Mouse (Mus musculus): Measurements from ENCODE around the gene 4930432K21Rik.

The 4930432K21Rik gene

DNA sequence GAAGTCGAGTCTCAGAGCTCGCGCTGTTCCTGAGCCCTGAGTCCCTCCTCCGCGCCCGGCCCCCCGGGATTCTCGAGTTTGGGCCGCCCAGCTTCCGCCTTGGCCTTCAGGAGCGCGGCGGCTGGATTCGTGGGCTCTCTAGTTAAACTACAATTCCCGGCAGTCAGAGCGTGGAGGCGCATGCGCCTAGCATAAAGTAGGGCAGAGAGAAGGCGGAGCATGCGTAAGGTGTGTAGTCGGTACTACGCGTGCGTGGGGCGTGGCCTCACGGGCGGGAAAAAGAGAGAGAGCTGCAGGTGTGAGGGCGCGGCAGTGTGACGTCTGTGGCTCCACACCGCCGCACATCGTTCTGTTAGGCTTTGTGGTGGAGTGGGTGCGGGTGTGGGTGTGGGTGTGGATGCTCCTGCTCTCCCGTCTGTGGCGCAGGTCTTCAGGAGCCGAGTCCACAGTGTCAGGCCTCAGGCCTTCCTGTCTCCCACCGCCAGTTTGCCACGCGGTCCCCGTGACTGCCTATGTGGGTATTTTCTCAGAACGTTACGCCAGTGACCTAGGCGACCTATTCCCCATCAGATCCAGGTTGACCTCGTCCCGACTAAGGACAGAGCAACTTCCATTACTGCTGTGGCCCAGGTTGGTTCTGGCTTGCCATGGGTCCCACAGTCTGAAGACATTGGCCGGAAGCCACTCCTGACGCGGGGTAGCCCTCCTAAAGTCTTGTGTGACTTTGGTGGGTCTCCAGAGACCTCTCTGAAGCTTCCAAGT lies at the start of gene 4930432K21Rik, which contains the start of gene Cc2d1a:
TSS of gene 4930432K21Rik (plus strand) at position 257 of the 762 bp plus-strand sequence.
TSS of gene Cc2d1a (minus strand) at position 168 of the 762 bp plus-strand sequence.
- peak; percentile 91 for DNase-seq (ENCODE audit: low read depth, low spot score)

DNA sequence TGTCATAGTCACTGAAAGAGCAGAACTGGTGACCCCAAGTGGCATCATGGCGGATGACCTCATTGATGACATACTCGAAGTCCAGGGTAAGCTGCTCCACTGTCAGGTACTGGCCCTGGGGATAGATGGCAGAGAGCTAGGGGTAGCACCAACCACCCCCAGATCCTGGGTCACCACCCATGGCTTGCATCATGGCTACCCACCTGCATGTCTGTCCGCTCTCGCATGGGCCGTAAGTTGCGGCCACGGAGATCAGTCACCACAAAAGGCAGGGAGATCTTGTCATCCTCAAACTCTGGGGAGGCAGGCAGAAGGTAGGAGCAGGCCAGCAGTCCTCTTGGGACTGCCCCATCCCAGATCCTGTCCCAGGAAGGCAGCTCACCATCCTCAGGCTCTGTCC lies 49.4 kb upstream of the 4930432K21Rik start:
- DNase-seq (ENCODE audit: low read depth, low spot score), result no peak

DNA sequence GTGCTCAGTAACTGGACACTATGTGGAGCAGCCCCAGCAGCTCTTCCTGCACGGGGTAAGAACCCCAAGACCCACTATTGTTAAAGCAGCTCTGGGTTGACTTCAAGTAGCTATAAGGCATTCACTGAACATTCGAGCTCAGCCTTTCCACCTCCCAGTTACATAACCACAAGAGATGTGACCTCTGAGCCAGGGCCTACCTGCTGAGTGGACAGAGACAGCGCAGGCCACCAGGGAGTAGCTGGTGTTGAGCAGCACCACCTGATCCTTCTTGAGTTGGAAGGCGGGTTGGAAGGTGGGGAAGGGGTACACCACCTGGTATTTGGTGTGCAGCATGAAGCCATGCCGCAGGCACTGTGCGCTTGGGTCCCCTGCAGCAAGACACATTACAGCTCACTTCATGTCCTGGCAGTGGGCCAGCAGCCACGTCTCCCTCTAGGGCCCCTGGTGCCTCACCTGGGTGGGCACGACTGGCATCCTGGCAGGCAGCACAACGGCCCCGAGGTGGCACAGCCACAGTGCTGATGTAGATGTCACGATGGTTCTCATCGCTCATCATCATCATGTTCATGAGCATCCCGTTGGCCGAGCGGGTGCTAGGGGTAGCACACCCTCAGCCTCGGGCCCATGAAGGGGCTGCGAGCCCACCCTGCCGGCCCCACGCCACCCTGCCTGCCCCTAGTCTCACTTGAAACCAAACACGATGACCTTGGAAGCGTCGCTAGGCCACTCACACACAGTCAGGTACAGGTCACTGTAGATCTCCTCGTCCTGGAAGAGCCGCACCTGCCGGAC lies 46.2 kb upstream of the 4930432K21Rik start:
- DNase-seq (ENCODE audit: low read depth, low spot score), result no peak

DNA sequence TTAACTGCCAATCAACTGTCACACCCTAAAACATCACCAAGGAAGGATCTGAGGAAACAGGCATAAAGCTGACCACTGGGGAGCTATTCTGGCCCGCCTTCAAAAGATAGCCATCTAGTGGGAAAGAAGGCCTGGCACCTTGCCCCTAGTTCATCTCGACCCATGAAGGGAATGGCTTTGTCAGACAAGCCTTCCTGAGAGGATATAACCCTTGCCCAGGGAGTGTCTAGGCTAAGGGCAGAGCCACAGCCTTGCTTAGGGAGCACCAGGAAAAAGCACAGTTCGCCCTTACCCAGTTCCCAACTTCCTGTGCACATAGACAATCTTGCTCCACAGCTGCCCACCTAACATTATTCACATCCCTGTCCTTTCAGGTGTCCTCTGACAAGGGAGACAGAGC lies 44.2 kb upstream of the 4930432K21Rik start:
- DNase-seq (ENCODE audit: low read depth, low spot score), result no peak

DNA sequence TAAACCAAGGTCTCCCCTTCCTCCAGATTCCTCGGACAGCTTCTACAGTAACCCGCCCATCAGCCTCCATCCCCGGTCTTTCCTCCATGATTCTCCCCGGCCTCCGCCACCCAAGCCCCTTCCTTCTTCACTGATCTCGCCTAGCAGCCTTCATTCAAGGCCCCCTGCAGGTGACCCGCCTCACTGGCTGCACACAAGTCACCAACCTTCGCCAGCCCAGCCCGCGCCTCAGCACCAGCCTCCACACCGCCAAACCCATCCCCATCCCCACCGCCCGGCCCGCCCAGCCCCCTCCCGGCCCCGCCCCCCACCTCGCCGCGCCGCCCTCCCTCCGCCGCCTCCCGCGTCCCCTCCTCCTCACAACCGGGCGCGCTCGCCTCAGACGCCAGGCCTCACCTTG lies 43.6 kb upstream of the 4930432K21Rik start:
- peak; percentile 39 for DNase-seq (ENCODE audit: low read depth, low spot score)

DNA sequence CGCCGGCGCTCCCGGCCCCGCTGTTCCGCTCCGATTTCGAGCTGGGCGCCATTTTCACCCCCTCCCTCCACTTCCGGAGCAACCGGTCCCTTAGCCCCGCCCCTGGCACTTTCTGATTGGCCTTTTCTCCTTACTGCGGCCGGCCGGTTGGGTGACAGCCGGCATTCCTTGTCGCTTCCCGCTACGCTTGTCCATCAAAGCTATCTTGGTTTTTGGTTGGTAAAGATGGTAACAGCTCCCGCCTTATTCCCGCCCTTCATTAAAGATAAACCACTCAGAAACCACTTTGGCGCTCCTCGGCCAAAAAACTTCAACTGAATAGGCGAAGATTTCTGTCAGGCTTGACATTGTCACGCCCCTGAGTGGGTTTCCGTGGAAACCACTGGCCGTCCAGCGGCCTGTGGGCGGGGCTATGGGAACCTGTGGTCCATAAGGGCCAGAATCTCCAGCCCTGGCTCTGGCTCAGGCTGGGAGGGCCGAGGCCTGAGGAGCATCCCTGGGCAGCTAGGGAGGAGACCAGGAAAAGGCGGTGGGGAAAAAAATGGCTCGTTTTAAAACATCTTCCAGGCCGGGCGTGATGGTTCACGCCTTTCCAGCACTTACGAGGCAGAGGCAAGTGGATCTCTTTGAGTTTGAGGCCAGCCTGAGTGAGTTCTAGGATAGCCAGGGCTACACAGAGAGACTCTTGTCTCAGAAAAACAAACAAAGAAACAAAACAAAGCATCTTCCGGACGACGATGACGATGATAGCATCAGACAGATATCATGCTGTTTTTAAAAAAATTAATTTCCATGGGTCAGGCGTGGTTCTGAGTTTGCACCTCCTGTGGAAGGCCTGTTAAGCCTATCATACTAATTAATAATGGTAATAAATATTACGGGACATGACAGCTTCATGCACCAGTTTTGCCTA lies 42.9 kb upstream of the 4930432K21Rik start, which contains the start of gene Dcaf15:
TSS of gene Dcaf15 (minus strand) at position 72 of the 913 bp plus-strand sequence.
- DNase-seq (ENCODE audit: low read depth, low spot score), result peak; percentile 99

DNA sequence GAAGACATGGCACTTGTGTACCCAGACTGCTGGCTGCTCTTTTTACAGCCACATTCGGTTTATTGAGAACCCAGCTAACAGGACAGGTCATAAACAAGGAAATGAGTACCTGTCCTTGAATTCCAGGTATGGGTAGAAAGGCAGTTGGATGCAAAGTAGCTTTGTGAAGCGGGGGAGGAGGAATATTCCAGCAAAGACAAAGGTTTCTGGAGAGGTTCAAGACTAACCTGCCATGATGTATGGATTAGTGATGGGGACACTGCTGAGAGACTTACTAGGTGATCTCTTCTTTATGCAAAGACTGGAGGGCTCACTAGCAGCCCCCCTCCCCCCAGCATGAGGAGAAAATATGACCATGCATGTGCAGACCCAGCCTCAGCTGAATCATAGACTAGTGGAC lies 42.1 kb upstream of the 4930432K21Rik start:
- DNase-seq (ENCODE audit: low read depth, low spot score), result no peak

DNA sequence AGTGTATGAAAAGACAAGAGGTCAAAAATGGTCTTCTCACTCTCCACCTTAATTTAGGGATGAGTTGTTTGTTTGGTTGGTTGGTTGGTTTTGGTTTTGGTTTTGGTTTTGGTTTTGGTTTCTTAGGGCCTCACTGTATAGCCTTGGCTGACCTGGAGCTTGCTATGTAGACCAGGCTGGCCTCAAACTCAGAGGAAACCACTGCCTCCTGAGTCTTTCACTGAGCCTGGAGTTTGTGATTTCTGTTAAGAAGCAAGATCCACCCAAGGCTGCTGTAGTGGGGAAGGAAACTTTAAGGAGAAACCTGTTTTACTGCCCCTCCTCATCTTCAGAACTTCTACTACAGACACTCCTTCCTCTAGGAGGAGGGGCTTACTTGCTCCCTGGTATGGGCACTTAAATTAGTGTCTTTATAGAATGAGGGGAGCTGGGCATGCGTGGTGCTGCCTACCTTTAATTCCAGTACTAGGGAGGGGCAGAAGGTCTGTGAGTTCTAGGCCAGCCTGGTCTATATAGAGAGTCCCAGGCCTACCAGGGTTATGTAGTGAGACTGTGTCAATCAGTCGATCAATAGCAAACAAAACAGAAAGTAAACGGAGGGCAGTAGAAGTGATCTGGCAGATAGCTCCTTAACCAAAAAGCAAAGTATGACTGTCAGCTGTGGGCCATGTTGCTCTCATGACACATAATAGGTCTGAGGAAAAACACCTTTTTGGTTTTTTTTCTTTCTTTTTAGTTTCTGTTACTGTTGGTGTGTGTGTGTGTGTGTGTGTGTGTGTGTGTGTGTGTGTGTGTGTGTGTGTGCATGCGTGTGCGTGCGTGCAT lies 41.4 kb upstream of the 4930432K21Rik start:
- no peak for DNase-seq (ENCODE audit: low read depth, low spot score)

DNA sequence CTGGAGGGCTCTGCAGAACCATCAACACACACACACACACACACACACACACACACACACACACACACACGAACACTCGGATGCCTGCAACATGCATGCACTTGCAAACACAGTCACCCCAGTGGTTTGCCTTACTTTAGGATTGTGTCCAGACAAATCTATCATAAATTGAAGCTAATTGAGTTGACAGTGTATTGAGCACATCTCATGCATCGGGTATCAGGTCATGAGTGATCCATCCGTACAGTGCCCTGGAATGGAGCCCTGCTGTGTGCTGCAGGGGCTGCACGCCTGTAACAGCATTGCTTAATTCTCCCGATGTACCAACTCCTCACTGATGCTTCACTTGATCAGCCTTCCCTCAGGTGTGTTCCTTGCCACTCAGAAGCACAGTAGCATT lies 32.2 kb upstream of the 4930432K21Rik start:
- no peak for DNase-seq (ENCODE audit: low read depth, low spot score)

DNA sequence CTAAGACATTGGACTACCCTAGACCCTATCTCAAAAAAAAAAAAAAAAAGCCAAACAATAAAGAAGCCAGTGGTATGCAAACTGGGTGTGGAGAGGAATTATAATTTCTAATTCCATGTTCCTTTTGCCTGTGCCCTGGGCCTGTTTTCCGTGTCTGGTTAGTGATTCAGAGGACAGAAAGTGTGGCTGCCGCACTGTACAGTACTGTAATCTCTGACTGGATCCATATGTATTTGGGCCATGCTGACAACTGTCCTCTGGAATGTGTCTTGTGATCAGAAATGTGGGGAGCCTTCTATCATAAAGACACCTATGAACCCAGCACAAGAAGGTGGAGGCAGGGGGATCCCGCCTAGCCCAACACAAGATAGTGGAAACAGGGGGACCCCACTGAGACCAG lies 25.7 kb upstream of the 4930432K21Rik start:
- DNase-seq (ENCODE audit: low read depth, low spot score), result no peak

DNA sequence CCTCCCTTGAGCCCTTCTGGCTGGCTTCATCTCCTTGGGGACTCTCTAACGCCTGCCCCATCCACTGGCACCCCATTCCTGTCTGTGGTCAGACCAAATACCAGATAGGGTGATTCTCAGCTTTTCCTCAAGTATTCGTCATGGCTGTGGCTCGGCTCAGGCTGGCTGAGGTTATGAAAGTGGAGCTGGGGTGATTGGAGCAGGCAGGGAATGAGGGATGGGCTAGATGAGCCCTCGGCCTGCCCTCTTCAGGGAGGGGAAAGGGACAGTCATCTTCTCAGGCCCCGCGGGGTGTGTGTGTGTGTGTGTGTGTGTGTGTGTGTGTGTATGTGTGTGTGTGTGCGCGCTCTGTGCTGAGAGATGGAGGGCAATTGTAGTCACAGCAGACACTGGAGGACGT lies 22.2 kb upstream of the 4930432K21Rik start, which contains the start of gene Podnl1:
TSS of gene Podnl1 (plus strand) at position 334 of the 400 bp plus-strand sequence.
- no peak for DNase-seq (ENCODE audit: low read depth, low spot score)

DNA sequence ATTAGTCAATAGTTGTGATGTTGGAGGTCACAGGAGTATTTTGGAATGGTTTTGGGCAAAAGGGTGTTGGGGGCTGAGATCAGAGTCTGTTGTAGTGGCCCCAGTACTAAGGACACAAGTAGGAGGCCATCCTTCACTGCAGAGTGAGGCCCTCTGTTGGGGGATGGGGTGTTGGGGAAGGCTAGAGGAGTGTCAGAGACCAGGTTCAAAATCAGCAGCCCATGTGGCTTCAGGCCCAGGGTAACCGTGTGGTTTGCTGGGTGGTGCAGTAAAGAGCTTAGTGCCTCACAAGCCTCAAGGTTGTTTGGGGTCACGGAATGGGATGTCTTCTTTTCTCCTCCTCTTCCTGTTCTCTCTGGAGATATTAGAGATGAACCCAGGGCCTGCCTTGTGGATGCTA lies 21.1 kb upstream of the 4930432K21Rik start:
- DNase-seq (ENCODE audit: low read depth, low spot score), result no peak

DNA sequence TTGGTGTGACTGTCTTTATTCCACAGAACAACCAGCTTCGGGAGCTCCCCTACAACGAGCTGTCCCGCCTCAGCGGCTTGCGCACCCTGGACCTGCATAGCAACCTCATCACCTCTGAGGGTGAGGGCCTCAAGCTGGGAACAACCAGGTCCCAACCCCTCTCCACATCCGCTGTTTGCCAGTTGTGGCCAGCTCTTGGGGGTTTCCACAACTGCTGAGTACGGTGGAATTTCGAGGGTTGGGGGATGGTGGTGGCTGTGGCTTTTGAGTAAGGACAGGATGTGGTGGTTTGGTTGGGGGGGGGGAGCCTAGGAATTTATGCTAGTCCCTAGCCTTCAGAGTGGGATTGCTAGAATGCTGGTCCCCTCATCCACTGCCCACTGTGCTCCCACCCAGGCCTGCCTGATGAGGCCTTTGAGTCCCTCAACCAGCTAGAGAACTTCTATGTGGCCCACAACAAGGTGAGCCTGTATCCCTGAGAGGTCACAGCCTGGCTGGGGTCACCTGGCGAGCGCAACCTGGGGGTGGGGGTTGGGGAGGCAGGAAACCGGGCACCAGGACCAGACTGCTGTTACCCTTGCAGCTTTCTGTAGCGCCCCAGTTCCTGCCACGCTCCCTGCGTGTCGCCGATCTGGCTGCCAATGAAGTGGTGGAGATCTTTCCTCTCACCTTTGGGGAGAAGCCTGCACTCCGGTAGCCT lies 20.5 kb upstream of the 4930432K21Rik start:
- DNase-seq (ENCODE audit: low read depth, low spot score), result no peak

DNA sequence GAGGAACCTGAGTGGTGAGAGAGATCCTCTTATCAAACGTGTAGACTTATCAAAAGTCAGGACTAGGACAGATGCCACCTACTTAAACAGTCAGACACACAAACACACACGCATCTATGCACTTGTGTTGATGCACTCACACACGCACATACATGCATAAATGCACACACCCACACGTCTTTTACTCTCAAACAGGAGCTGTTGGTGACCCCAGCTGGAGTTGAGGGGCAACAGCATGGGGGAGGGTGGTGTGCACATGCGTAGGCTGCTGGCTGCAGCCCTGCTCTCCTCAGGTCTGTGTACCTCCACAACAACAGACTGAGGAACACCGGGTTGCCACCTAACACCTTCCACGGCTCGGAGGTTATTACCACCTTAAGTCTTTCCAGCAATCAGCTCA lies 19.5 kb upstream of the 4930432K21Rik start:
- no peak for DNase-seq (ENCODE audit: low read depth, low spot score)

DNA sequence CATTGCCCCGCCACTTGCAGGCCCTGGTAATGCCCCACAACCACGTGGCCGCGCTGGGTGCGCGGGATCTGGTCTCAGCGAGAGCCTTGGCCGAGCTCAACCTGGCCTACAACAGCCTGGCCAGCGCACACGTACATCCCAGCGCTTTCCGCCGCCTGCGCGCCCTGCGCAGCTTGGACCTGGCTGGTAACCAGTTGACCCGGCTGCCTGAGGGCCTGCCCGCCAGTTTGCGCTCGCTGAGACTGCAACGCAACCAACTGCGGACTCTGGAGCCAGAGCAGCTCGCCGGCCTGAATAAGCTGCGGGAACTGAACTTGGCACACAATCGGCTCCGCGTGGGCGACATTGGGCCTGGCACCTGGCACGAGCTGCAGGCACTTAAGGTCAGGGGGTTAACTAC lies 17.0 kb upstream of the 4930432K21Rik start:
- DNase-seq (ENCODE audit: low read depth, low spot score), result no peak

DNA sequence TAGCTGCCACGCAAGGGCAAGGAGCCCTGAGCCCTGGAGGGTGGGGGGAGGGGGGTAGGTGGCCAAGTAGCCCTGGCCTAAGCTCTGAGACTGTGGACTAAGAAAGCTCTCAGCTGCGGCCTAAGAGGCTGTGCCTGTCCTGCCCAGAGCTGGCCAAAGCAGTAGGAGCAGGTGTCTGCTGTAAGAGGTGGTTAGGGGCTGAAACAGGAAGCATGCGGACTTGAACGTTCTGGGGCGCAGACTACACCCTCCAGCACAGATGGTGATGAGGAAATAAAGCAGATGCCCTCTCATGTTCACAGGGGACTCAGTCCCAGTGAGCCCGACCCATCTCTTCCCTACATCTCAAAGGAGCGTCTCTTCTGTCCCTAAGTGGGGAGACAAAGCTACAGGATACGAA lies 15.6 kb upstream of the 4930432K21Rik start:
- no peak for DNase-seq (ENCODE audit: low read depth, low spot score)

DNA sequence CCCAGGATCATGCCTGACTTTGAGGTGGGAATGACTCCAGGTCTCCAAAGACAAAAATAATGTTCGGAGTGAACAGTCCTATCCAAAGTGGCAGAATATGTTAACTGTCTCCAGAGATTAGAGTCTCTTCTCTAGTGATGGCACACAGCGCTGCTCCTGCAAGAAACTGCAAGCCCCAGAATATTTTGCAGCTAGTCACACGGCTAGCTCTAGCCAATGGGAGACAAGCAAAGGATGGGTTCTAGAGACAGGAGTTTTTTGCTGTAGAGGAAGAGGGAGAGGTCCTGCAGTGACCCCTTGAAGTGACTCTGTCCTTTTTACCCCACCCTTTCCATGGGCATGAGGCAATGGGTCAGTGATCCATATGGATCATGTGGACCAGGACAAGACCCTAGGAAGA lies 10.0 kb upstream of the 4930432K21Rik start:
- no peak for DNase-seq (ENCODE audit: low read depth, low spot score)

DNA sequence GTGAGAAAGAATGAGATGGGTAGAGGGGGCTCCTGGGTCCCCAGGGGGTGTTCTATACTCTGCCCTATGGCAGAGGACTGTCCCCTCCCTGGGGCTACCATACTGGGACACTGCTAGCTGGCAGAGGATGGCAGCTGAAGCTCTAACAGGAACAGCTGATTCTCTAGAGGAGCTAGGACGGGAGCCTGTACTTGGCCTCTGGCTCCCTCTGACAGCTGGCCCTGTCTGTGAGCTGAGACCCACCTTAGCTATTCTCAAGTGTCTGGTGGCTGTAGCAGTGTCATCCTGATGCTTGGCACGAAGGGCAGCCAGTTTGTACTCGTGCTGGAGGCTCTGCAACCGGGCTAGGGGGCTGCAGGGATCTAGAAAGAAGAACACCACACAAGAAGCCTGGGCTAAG lies 7.0 kb upstream of the 4930432K21Rik start:
- no peak for DNase-seq (ENCODE audit: low read depth, low spot score)

DNA sequence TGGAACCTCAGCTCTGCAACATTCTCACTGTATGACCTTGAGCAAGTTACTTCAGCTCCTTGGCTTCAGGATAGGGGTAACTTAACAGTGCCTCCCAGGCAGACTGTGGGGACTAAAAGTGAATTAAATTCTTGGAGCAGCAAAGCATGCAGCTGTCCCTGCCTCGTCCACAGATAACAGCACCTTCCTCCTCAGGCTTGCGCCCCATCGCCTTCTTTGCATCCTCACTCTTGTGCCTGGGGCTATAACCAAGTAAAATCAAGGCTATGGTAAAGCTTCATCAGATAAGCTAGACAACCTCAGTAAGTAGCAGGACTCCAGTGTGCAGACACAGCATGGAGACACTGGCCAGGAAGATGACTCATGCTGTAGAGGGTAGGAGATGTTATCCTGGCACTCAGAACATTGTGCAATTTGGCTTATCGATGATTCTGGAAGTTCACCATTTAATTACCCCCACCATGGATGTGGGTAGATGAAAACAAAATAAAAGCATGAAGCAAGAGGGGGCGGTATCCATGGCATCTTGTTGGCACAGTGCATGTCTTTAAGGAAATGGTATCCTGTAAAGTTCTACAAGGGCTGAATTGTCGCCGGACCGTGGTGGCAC lies 3.1 kb upstream of the 4930432K21Rik start:
- no peak for DNase-seq (ENCODE audit: low read depth, low spot score)

DNA sequence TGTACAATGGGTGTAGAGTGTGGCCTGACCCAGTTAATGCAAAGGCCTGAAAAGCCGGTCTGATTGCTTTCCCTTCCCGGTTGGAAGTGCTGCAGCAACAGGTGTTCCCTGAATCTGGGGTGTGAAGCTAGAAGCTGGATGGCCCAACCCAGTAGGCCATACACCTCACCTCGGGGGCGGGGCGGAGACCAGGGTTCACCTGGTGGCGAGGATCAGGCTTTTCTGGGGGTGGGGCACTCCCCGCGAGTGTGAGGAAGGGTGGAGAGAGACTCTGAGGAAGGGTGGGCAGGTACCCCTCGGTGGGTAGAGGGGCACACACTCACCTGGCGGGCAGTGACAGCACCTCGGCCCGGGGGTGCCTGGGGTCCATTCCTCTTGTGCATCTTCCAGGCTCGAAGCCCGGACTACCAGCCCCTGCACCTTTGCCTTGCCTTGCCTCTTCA lies 480 bp upstream of the 4930432K21Rik start:
- no peak for DNase-seq (ENCODE audit: low read depth, low spot score)

All from brain, embryonic 18.5 days (tissue).